Mouse (Mus musculus) heart, postnatal 0 days (tissue): Measurements from ENCODE around the gene Hnrnpu. TPM values are rescaled to one million over a fixed set of nuclear protein-coding genes. Genes with fewer than 3 reads are reported as not detected.
A peak's percentile ranks its signal among the peaks of the same experiment; 100 is the strongest.
"Not testable (repeated sequence)": the region's sequence is repeated elsewhere in the genome, so short reads cannot be mapped to it uniquely, and the experiment has no call there.

Experiments used
- ATAC-seq: fragments of 200-750 bp; cut with Nextera tagmentation; 2 replicates; pipeline ENCODE4 v1.8.0; 2017; ENCODE audit warnings: low read depth, moderate number of reproducible peaks, moderate library complexity; ENCODE audit not compliant: insufficient read depth
- DNase-seq: peaks from one replicate; pipeline ENCODE4 v3.0.0-alpha.2; 2016; ENCODE audit warnings: low spot score
- H3K27ac ChIP-seq: fragments of 300-500 bp; sonication (generic); 2 replicates; pipeline ENCODE4 v1.5.1; 2014; ENCODE audit warnings: low read depth, mild to moderate bottlenecking
- H3K27me3 ChIP-seq: fragments of 300-500 bp; sonication (generic); 2 replicates; pipeline ENCODE4 v1.6.1; 2014; ENCODE audit warnings: low read length, mixed read lengths; ENCODE audit not compliant: control insufficient read depth, insufficient read depth
- H3K36me3 ChIP-seq: fragments of 300-500 bp; sonication (generic); replicated peaks from 2 replicates; pipeline ENCODE4 v1.6.1; 2014; ENCODE audit warnings: low read length, mixed read lengths; ENCODE audit not compliant: control insufficient read depth, insufficient read depth
- H3K4me1 ChIP-seq: fragments of 300-500 bp; sonication (generic); 2 replicates; pipeline ENCODE4 v1.6.1; 2014; ENCODE audit warnings: antibody characterized with exemption; ENCODE audit not compliant: control insufficient read depth, insufficient read depth
- H3K4me2 ChIP-seq: fragments of 300-500 bp; sonication (generic); 2 replicates; pipeline ENCODE4 v1.6.1; 2014; ENCODE audit warnings: low read depth, mild to moderate bottlenecking, low read length, moderate library complexity
- H3K4me3 ChIP-seq: fragments of 300-500 bp; sonication (generic); 2 replicates; pipeline ENCODE4 v1.5.1; 2014; ENCODE audit warnings: low read depth, low read length
- H3K9ac ChIP-seq: fragments of 300-500 bp; sonication (generic); replicated peaks from 2 replicates; pipeline ENCODE4 v1.6.1; 2014; ENCODE audit warnings: low read depth, low read length, mixed read lengths
- H3K9me3 ChIP-seq: fragments of 300-500 bp; sonication (generic); replicated peaks from 2 replicates; pipeline ENCODE4 v1.6.1; 2016; ENCODE audit warnings: low read length; ENCODE audit not compliant: control insufficient read depth
- CTCF ChIP-seq: IDR thresholded peaks from 2 replicates; pipeline ENCODE4 v1.5.1; 2016; ENCODE audit warnings: antibody characterized with exemption, control low read depth, low read depth
- EP300 ChIP-seq: IDR thresholded peaks from 2 replicates; pipeline ENCODE4 v1.6.1; 2016; ENCODE audit warnings: antibody characterized with exemption, low read depth
- WGBS: fragments of 180-500 bp; shearing (Covaris S2); extraction: QIAGEN DNeasy Blood & Tissue Kit; methylation state at CpG from one replicate; pipeline ENCODE4 v1.1.7; 2014; 5-methylcytosine and 5-hydroxymethylcytosine counted together
- polyA plus RNA-seq: library from polyadenylated mRNA; unstranded; fragments of >200 nt; fragmentation: Nextera tagmentation; extraction: Ambion mirVana; gene quantifications from 2 replicates; pipeline ENCODE4 v1.2.1, GENCODE M21; 2015
- total RNA-seq: library from RNA; depleted of rRNA; stranded (reverse); fragments of >200 nt; gene quantifications from 2 replicates; pipeline ENCODE4 v1.2.3, GENCODE M21; 2014; ENCODE audit warnings: low replicate concordance

The Hnrnpu gene
- total and polyA plus RNA-seq, 2 experiments from 2014 or later, result 62.2 to 107 TPM

GRCm38 (mm10) chr1:178310128-178310527 lies 27.5 kb downstream of the Hnrnpu start:
- WGBS, result 70% methylated on average over 1 of the region's 1 CpGs
- no peak overlapping the region for H3K4me2 ChIP-seq
- ATAC-seq (0 out of 2 replicates have a peak, but pooled peaks have one; percentile 30), DNase-seq (no peak)
- no peaks in the 10 kb centered on the region; the same call in 1 of the 2 replicates for H3K4me1 ChIP-seq
- no peak overlapping the region for H3K4me3 ChIP-seq
- H3K27ac ChIP-seq, result no peak overlapping the region
- no peaks in the 10 kb centered on the region for H3K9me3 ChIP-seq
- H3K27me3 ChIP-seq, result no peaks in the 10 kb centered on the region
- no peak overlapping the region for H3K9ac ChIP-seq
- H3K36me3 ChIP-seq, result no peaks in the 10 kb centered on the region
- peak; percentile 38 for TF ChIP-seq CTCF
- no peak for TF ChIP-seq EP300

- ATAC-seq, result no peak
- H3K27me3 ChIP-seq, result no peaks in the 10 kb centered on the region
- no peak for DNase-seq
- no peak overlapping the region for H3K4me2 ChIP-seq
- no peaks in the 10 kb centered on the region; the same call in 1 of the 2 replicates for H3K4me1 ChIP-seq
- H3K36me3 ChIP-seq, result no peaks in the 10 kb centered on the region
- no peaks in the 10 kb centered on the region for H3K9me3 ChIP-seq
- no peak overlapping the region for H3K9ac ChIP-seq
- TF ChIP-seq EP300 (no peak), CTCF (no peak)
- WGBS, result 34% methylated on average over 2 of the region's 2 CpGs
- H3K27ac ChIP-seq, result no peak overlapping the region
- no peak overlapping the region for H3K4me3 ChIP-seq
Measured at GRCm38 (mm10) chr1:178309487-178309886, 28.1 kb downstream of the Hnrnpu start.

- Histone ChIP-seq H3K27me3 (no peaks in the 10 kb centered on the region), H3K9ac (no peak overlapping the region), H3K4me2 (no peak overlapping the region), H3K36me3 (no peaks in the 10 kb centered on the region), H3K4me3 (no peak overlapping the region), H3K4me1 (no peaks in the 10 kb centered on the region), H3K9me3 (no peaks in the 10 kb centered on the region), H3K27ac (no peak overlapping the region)
- TF ChIP-seq EP300 (no peak), CTCF (peak; percentile 83)
- peak; percentile 62 for DNase-seq
- 21% methylated on average over 3 of the region's 3 CpGs for WGBS
- peak; percentile 6; the same call in 1 of the 2 replicates for ATAC-seq
Measured at GRCm38 (mm10) chr1:178303425-178303824, 34.2 kb downstream of the Hnrnpu start.

- not testable (repeated sequence) for H3K9ac ChIP-seq, H3K4me2 ChIP-seq, H3K27me3 ChIP-seq, H3K36me3 ChIP-seq, H3K27ac ChIP-seq, DNase-seq, H3K4me1 ChIP-seq, H3K9me3 ChIP-seq, H3K4me3 ChIP-seq, ATAC-seq
- 78% methylated on average over 2 of the region's 2 CpGs for WGBS
Measured at GRCm38 (mm10) chr1:178301261-178301660, 36.3 kb downstream of the Hnrnpu start.

GRCm38 (mm10) chr1:178294051-178294450 lies 43.5 kb downstream of the Hnrnpu start:
- no peak for ATAC-seq
- Histone ChIP-seq H3K4me1 (no peaks in the 10 kb centered on the region), H3K9me3 (no peaks in the 10 kb centered on the region), H3K4me3 (no peak overlapping the region), H3K36me3 (no peaks in the 10 kb centered on the region), H3K4me2 (no peak overlapping the region), H3K27ac (no peak overlapping the region), H3K27me3 (no peaks in the 10 kb centered on the region), H3K9ac (no peak overlapping the region)
- DNase-seq, result no peak
- 83% methylated on average over 1 of the region's 1 CpGs for WGBS
- no peak for TF ChIP-seq CTCF
- no peak for TF ChIP-seq EP300

- no peak for DNase-seq
- H3K27ac ChIP-seq, result no peak overlapping the region
- no peaks in the 10 kb centered on the region for H3K27me3 ChIP-seq
- H3K4me3 ChIP-seq, result no peak overlapping the region
- 70% methylated on average over 3 of the region's 3 CpGs for WGBS
- H3K4me1 ChIP-seq, result no peaks in the 10 kb centered on the region
- H3K9ac ChIP-seq, result no peak overlapping the region
- no peak for ATAC-seq
- no peaks in the 10 kb centered on the region for H3K36me3 ChIP-seq
- no peaks in the 10 kb centered on the region for H3K9me3 ChIP-seq
- TF ChIP-seq CTCF, result no peak
- no peak for TF ChIP-seq EP300
- H3K4me2 ChIP-seq, result no peak overlapping the region
Measured at GRCm38 (mm10) chr1:178291716-178292115, 45.9 kb downstream of the Hnrnpu start.
